In the genomic region with DNA sequence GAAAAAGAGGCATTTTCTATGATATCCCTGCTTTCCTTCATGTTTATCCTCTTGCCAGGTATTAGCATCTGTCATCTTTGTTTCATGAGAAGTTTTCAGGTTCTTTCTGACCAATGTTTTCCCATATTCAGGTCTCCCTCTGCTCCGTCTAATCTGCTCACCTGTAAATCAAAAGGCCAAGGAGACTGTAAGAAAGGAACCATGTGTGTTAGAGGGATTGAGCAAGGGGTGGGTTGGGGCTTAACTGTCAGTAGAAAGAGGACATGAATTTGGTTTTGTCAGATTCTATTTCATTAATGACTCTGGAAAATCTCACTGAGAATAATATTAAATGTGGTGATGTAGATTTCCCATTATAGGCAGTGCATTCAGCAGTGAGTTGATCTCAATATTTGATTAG, we compare ENCODE assay signal across 21 mouse cellular contexts. TPM values are rescaled to one million over a fixed set of nuclear protein-coding genes. Genes with fewer than 3 reads are reported as not detected.
DNase-seq lines count a peak whose midpoint lies in the region; ATAC-seq and TF ChIP-seq lines count a peak whose summit lies in the region.
"Had no signal": no experiment of that assay in that cellular context is flagged by ENCODE, and none has a peak within 500 bp of the region (broad histone marks: within the 10 kb centered on the region; RNA-seq: fewer than 3 reads in every experiment).

No protein-coding gene starts in this region.

- no peak overlapping the region for H3K4me3 ChIP-seq in heart, embryonic 11.5 days (ENCODE audit: low read depth, low read length)
- no peak overlapping the region for H3K4me3 ChIP-seq in heart, adult 2 months
- no peak overlapping the region for H3K4me3 ChIP-seq in heart, embryonic 15.5 days
- H3K4me3 ChIP-seq in intestine, embryonic 16.5 days (ENCODE audit: low read length), result no peak overlapping the region
- no peak overlapping the region for H3K4me3 ChIP-seq in liver, postnatal 0 days (ENCODE audit: low read depth, low read length)
- H3K4me3 ChIP-seq: embryonic facial prominence, embryonic 13.5 days; forebrain, embryonic 12.5 days; hindbrain, embryonic 13.5 days had no signal

- no peak for ATAC-seq in heart, embryonic 11.5 days (replicated peaks; ENCODE audit: insufficient number of reproducible peaks, low FRiP score, low TSS enrichment)
- no peak for ATAC-seq in heart, embryonic 15.5 days (replicated peaks; ENCODE audit: insufficient number of reproducible peaks, insufficient read depth, low FRiP score, low read depth)
- ATAC-seq in common myeloid progenitor, adult 5-6 weeks (replicated peaks; ENCODE audit: low read depth, poor library complexity, severe bottlenecking), result peak; percentile 32
- peak; percentile 76 for ATAC-seq in intestine, embryonic 16.5 days
- ATAC-seq in megakaryocyte-erythroid progenitor cell, adult 5-6 weeks (replicated peaks; ENCODE audit: low FRiP score, low TSS enrichment, poor library complexity, severe bottlenecking), result no peak
- no peak for ATAC-seq in liver, postnatal 0 days
- ATAC-seq: forebrain, embryonic 16.5 days; hindbrain, postnatal 0 days had no signal

- TF ChIP-seq CTCF in heart, adult 2 months (IDR thresholded peaks at IDR 0.05), result no peak
- TF ChIP-seq CTCF in liver, postnatal 0 days (IDR thresholded peaks at IDR 0.05; ENCODE audit: low read depth), result no peak

- no peaks in the 10 kb centered on the region for H3K27me3 ChIP-seq in heart, embryonic 11.5 days (ENCODE audit: control insufficient read depth, insufficient read depth, low read length)
- H3K27me3 ChIP-seq in heart, adult 2 months (ENCODE audit: control insufficient read depth, insufficient read depth, low read length), result no peaks in the 10 kb centered on the region
- H3K27me3 ChIP-seq in heart, embryonic 15.5 days, result no peaks in the 10 kb centered on the region
- H3K27me3 ChIP-seq in intestine, embryonic 16.5 days (replicated peaks; ENCODE audit: control insufficient read depth, insufficient read depth, low read length), result no peaks in the 10 kb centered on the region
- H3K27me3 ChIP-seq in liver, postnatal 0 days (ENCODE audit: insufficient read depth, low read length), result no peaks in the 10 kb centered on the region
- H3K27me3 ChIP-seq: embryonic facial prominence, embryonic 13.5 days; forebrain, embryonic 12.5 days; hindbrain, embryonic 13.5 days had no signal

- no peaks in the 10 kb centered on the region for H3K36me3 ChIP-seq in heart, embryonic 11.5 days (ENCODE audit: control insufficient read depth, insufficient read depth, low read length)
- H3K36me3 ChIP-seq in heart, adult 2 months (ENCODE audit: control insufficient read depth, insufficient read depth, low read length), result no peaks in the 10 kb centered on the region
- no peaks in the 10 kb centered on the region for H3K36me3 ChIP-seq in heart, embryonic 15.5 days
- no peaks in the 10 kb centered on the region for H3K36me3 ChIP-seq in intestine, embryonic 16.5 days (ENCODE audit: control insufficient read depth, insufficient read depth, low read length)
- H3K36me3 ChIP-seq in liver, postnatal 0 days (replicated peaks; ENCODE audit: insufficient read depth, low read length), result no peaks in the 10 kb centered on the region
- H3K36me3 ChIP-seq: embryonic facial prominence, embryonic 13.5 days; forebrain, embryonic 12.5 days; G1E; heart, embryonic 10.5 days; hindbrain, embryonic 13.5 days had no signal

- peak overlapping the region; percentile 61 for H3K4me2 ChIP-seq in heart, embryonic 11.5 days
- H3K4me2 ChIP-seq in heart, embryonic 15.5 days, result peak overlapping the region; percentile 53
- H3K4me2 ChIP-seq in intestine, embryonic 16.5 days (ENCODE audit: low read depth, low read length), result no peak overlapping the region
- H3K4me2 ChIP-seq in liver, postnatal 0 days (ENCODE audit: low read depth, low read length), result no peak overlapping the region
- H3K4me2 ChIP-seq: embryonic facial prominence, embryonic 13.5 days; forebrain, embryonic 12.5 days; hindbrain, embryonic 13.5 days had no signal

- H3K27ac ChIP-seq in heart, embryonic 11.5 days (ENCODE audit: low read depth, low read length), result no peak overlapping the region
- H3K27ac ChIP-seq in heart, adult 2 months, result no peak overlapping the region
- H3K27ac ChIP-seq in heart, embryonic 15.5 days, result no peak overlapping the region
- H3K27ac ChIP-seq in intestine, embryonic 16.5 days (ENCODE audit: low read length), result no peak overlapping the region
- H3K27ac ChIP-seq in liver, postnatal 0 days (ENCODE audit: low read depth), result no peak overlapping the region
- H3K27ac ChIP-seq: embryonic facial prominence, embryonic 13.5 days; forebrain, embryonic 12.5 days; heart, embryonic 10.5 days; hindbrain, embryonic 13.5 days; hindbrain, postnatal 0 days had no signal

- no peaks in the 10 kb centered on the region for H3K4me1 ChIP-seq in heart, embryonic 11.5 days (ENCODE audit: control insufficient read depth, insufficient read depth, low read length)
- H3K4me1 ChIP-seq in heart, adult 2 months (ENCODE audit: control insufficient read depth, insufficient read depth, low read length), result no peaks in the 10 kb centered on the region
- no peaks in the 10 kb centered on the region for H3K4me1 ChIP-seq in heart, embryonic 15.5 days (replicated peaks)
- no peaks in the 10 kb centered on the region for H3K4me1 ChIP-seq in intestine, embryonic 16.5 days (ENCODE audit: control insufficient read depth, insufficient read depth, low read length)
- no peaks in the 10 kb centered on the region for H3K4me1 ChIP-seq in liver, postnatal 0 days (ENCODE audit: insufficient read depth)
- H3K4me1 ChIP-seq: embryonic facial prominence, embryonic 13.5 days; forebrain, embryonic 12.5 days; heart, embryonic 10.5 days; hindbrain, embryonic 13.5 days had no signal

- no peak for TF ChIP-seq EP300 in heart, adult 2 months (IDR thresholded peaks at IDR 0.05; ENCODE audit: insufficient read depth, low read depth, low read length)
- no peak for TF ChIP-seq EP300 in liver, postnatal 0 days (IDR thresholded peaks at IDR 0.05; ENCODE audit: low read depth)

- no peak overlapping the region for H3K9ac ChIP-seq in heart, embryonic 11.5 days (ENCODE audit: low read depth, low read length)
- no peak overlapping the region for H3K9ac ChIP-seq in heart, adult 2 months (ENCODE audit: low read depth, low read length)
- no peak overlapping the region for H3K9ac ChIP-seq in heart, embryonic 15.5 days
- no peak overlapping the region for H3K9ac ChIP-seq in intestine, embryonic 16.5 days (ENCODE audit: low read depth, low read length)
- no peak overlapping the region for H3K9ac ChIP-seq in liver, postnatal 0 days (replicated peaks)
- H3K9ac ChIP-seq: embryonic facial prominence, embryonic 13.5 days; forebrain, embryonic 12.5 days; hindbrain, embryonic 13.5 days had no signal

- intact Hi-C loops in heart, adult 2 months (cut with DNase I), result no loop called here
- intact Hi-C loops in heart, postnatal 10 days (cut with DNase I), result no loop called here

- no peaks in the 10 kb centered on the region for H3K79me2 ChIP-seq in heart, adult 2 months (replicated peaks; ENCODE audit: control insufficient read depth, insufficient read depth, low read length)

- H3K9me3 ChIP-seq in heart, embryonic 11.5 days (replicated peaks; ENCODE audit: control insufficient read depth, low read length), result no peaks in the 10 kb centered on the region
- no peaks in the 10 kb centered on the region for H3K9me3 ChIP-seq in heart, embryonic 15.5 days (replicated peaks)
- no peaks in the 10 kb centered on the region for H3K9me3 ChIP-seq in intestine, embryonic 16.5 days (ENCODE audit: control insufficient read depth, low read length)
- no peaks in the 10 kb centered on the region for H3K9me3 ChIP-seq in liver, postnatal 0 days (ENCODE audit: low read length)
- H3K9me3 ChIP-seq: embryonic facial prominence, embryonic 13.5 days; forebrain, embryonic 12.5 days; heart, embryonic 10.5 days; hindbrain, embryonic 13.5 days had no signal

- DNase-seq in heart, adult 2 months, result no peak
- DNase-seq in heart, postnatal 10 days, result no peak
- no peak for DNase-seq in liver, postnatal 0 days
- DNase-seq: cerebellum, adult 11 months; cerebellum, adult 8-10 months; cerebellum, postnatal 14 days; gastrocnemius, postnatal 10 days; kidney, adult 18-20 months had no signal

- 50% methylated on average over 1 of the region's 1 CpGs for WGBS in heart, embryonic 11.5 days (ENCODE audit: insufficient replicate concordance)
- WGBS in heart, adult 2 months, result 69% methylated on average over 1 of the region's 1 CpGs
- WGBS in heart, embryonic 15.5 days, result 54% methylated on average over 1 of the region's 1 CpGs
- 67% methylated on average over 1 of the region's 1 CpGs for WGBS in intestine, embryonic 16.5 days
- WGBS in liver, postnatal 0 days (ENCODE audit: insufficient replicate concordance), result 55% methylated on average over 1 of the region's 1 CpGs

- TF ChIP-seq POLR2A in heart, adult 2 months (IDR thresholded peaks at IDR 0.05; ENCODE audit: insufficient read depth, low read depth, low read length), result no peak

RNA-seq across cellular contexts. Expression of a gene that starts 45.6 kb away (rescaled TPM):
- 0.04 and 0.08 TPM in 2 replicates for polyA plus RNA-seq in heart, embryonic 11.5 days (2014; fragmentation: Nextera tagmentation; extraction: Ambion mirVana)
- total RNA-seq in heart, adult 2 months (2021), result under 1 TPM; 0.11 to 0.18 TPM
- polyA plus RNA-seq in heart, adult 2 months (2012; rRNA removed), result 0.12 and 0.16 TPM in 2 replicates
- polyA plus RNA-seq in heart, embryonic 15.5 days (2015; fragmentation: Nextera tagmentation; extraction: Ambion mirVana), result 0.18 and 2.3 TPM in 2 replicates
- under 1 TPM; 0.15 to 0.26 TPM for total RNA-seq in heart, postnatal 10 days (2021)
- 0.05 and 0.29 TPM in 2 replicates for total RNA-seq in common myeloid progenitor, adult 5-6 weeks (2017)
- 0.04 TPM in 1 of 2 replicates, not detected in the other for polyA plus RNA-seq in intestine, embryonic 16.5 days (2015; fragmentation: Nextera tagmentation; extraction: Ambion mirVana)
- 0.31 TPM in 1 of 2 replicates, not detected in the other for total RNA-seq in megakaryocyte-erythroid progenitor cell, adult 5-6 weeks (2014; fragmentation: Nextera tagmentation)
- total RNA-seq in megakaryocyte-erythroid progenitor cell, adult 5-6 weeks (2017), result not detected in 2 replicates
- 0.07 and 0.09 TPM in 2 replicates for polyA plus RNA-seq in liver, postnatal 0 days (2015; fragmentation: Nextera tagmentation; extraction: Ambion mirVana)
- total RNA-seq: hematopoietic stem cell, adult 5-6 weeks had no signal
- polyA plus RNA-seq: G1E; heart, embryonic 10.5 days had no signal

Comparison
In these comparisons a context has a peak if more than half of its experiments do, and no peak if none do; other contexts are left out.
1. ATAC-seq: peak in common myeloid progenitor, adult 5-6 weeks (single experiment) and intestine, embryonic 16.5 days (single experiment); none in heart, embryonic 11.5 days (single experiment), heart, embryonic 15.5 days (single experiment), megakaryocyte-erythroid progenitor cell, adult 5-6 weeks (single experiment) and liver, postnatal 0 days (single experiment).
2. H3K4me2 ChIP-seq: peak in heart, embryonic 11.5 days (single experiment) and heart, embryonic 15.5 days (single experiment); none in intestine, embryonic 16.5 days (single experiment) and liver, postnatal 0 days (single experiment).